Mouse (Mus musculus) v-Abl transformed pro-B cells (cell line): ENCODE measurements at regions not wholly inside any gene's neighbourhood (a gene's known extent, or its start where the extent isn't known, plus 50 kb on each side); places are given as distances from the start of the nearest gene placed in this dataset.

ENCODE experiments used
- in situ Hi-C, 2 experiments: fragments of 400-800 bp; cut with MboI; formaldehyde crosslinking; loops; one replicate each; pipeline ENCODE4 v1.15.1; 2025; ENCODE audit not compliant: unreplicated experiment in 2 of 2

GRCm38 (mm10) chr2:115088421-115089120, 433.8 kb upstream of the Dph6 start:
- in situ Hi-C loops = no loop called here

- in situ Hi-C loops = no loop called here
These were observed 435.8 kb upstream of the Dph6 start for GRCm38 (mm10) chr2:115090430-115091175.

GRCm38 (mm10) chr2:115095351-115095750, 440.6 kb upstream of the Dph6 start:
- in situ Hi-C loops = no loop called here

- in situ Hi-C loops = no loop called here
These were observed 446.7 kb upstream of the Dph6 start for GRCm38 (mm10) chr2:115101501-115101900.

DNA sequence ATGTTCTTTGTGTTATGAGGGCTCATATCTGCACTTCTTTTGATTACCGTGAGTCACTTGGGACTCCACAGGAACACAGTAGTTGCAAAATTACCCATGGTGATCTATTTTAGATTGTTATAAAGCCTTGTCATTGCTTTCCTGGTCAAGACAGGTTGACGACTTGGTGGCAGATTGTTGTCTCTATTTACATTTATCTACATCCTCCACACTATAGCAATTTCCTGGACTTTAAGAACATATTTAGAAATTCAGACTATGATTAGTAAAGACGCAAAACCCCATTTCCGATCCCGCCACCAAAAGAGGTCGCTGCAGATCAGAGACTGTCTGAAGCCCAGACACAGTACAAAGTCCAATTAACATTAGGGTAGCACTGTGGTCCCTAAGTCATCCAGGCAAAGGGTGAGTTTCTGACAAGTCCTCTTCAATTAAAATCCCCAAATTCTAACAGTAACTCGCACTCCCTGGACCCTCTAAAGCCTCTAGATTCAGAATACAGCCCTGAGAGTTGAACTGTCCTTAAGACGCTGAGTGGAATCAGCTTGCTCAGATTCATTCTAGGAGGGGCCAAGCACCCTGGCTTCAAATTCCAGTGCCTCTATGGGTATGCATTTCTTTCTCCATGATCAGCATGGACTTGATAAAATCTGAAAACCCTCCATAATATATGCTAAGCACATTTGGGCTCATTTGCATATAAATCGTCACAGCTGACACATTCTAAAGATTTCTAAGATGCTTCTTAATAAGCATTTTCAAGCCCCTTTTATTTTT, 461.9 kb upstream of the BC052040 start:
- in situ Hi-C loops = no loop called here

- in situ Hi-C loops = no loop called here
These were observed 461.4 kb upstream of the BC052040 start for GRCm38 (mm10) chr2:115120206-115120503.

DNA sequence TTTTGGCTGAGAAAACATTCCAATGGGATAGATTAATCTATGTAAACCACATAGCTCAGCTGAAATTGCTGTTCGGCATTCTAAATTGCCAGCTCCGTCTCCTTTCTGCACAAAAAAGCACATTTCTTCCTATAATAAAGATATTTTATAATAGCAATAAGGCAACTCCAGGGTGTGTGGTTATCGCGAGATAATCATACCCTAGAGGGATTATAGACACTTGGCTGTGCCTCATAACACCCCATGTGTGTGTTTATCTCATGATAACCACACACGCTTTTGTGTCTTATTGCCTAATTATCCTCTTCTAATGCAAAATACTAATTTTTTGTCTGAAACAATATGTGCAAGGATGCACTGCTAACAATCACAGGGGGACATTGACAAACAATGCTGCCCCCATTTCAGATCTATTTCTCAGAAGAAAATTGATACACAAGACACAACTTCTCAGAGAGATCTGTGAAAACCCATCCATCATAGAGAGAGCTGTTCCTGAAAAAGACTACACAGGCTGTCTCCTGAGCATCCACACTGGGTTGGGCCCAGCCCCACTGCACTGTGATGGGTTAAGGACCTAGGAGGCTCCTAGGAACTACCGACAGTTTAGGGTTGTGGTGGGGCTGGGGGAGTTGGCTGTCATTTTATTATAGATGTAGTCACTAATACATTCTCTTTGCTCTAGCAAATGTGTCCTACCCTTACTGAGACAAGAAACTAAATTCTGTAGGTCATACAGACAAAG, 454.7 kb upstream of the BC052040 start:
- in situ Hi-C loops = no loop called here

DNA sequence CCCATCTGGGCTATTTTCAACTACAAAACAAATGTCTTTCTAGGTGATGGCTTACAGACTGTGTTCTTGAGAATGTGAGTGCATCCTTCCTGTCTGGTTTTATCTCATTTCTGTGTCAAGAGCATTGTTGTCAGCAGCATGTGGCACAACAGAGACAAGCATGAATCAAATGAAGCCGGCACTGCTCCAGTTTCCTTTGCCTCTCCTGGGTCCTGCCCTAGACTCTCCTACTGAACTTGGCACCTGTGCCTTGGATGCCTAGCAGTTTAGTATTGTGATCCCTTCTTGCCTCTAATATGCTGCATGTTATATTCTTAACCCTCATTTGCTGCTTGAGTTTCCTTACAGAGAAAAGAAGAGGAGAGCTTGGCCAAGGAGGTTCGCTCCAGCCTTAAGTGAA, 449.8 kb upstream of the BC052040 start:
- in situ Hi-C loops = no loop called here

DNA sequence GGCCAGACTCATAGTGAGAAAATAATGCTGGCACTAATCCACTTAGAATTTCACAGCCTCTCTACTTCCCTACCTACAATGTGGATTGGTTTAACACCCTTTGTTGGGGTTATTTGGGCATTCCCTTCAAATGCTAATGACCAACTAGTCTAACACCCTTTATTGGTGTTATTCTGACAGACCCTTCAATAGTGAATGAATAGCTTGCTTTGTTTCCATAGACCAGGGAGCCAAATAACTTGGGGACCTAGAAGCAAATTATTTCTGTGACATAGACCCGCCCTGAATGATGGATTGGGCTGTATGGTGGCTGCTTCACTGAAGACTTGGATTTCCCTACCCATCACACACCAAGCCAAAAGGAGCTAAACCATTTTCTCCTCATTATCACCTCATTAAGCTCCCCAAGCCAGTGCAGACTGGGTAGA, 449.3 kb upstream of the BC052040 start:
- in situ Hi-C loops = no loop called here

DNA sequence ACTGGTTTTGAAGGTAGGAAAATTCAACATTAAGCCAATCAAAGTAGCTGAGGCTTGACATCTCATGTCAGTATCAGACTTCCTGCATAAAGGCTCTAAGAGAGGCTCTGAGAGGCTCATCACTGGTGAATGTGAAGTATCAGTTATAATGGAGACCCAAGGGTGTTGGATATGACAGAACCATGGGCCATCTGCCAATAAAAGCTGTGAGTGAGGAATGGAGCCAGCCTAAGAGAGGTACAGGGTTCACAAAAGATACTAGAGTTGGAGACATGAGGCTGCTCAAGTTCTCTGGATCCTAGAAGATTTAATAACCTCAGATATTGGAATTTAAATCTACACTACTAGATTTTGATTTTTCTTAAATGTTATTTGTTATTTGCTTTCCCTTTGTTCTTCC, 440.1 kb upstream of the BC052040 start:
- in situ Hi-C loops = no loop called here

DNA sequence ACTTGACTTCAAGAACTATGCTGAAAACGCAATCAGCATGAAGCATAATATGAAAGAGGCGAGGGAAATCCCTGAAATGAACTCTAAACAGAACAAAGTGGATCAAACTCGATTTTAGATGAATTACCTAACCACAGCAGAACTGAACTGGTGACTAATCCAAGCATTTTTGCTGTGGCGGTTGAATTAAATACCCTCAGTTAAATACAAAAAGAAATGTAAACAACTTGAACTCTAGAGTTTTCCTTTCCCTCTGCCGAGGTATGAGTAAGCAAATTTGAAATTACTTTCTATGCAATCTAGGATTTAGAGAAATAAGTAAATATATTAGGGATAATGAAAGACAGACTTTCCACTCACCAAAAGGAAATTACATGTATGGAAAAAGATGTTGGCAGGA, 409.4 kb upstream of the BC052040 start:
- in situ Hi-C loops = no loop called here

GRCm38 (mm10) chr2:115177076-115177475, 404.4 kb upstream of the BC052040 start:
- in situ Hi-C loops = no loop called here

- in situ Hi-C loops = no loop called here
These were observed 403.6 kb upstream of the BC052040 start for GRCm38 (mm10) chr2:115177896-115178295.

DNA sequence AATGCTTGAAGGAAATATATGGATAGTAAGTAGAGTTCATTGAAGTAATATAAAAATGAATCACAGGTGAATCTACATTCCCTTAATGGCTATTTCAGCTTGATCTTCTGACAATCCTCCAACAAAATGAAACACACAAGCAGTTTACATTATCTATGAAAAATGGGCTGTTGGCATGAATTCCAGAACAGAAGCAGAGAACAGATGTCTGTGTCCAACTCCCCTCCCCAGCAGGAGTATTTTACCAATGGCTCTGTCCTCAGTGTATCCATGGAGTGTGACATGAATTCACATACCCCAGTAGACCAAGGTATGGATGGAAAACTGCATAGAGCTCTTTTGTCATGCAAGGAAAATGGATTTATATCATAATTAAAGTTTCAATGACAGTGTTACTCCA, 370.3 kb upstream of the BC052040 start:
- in situ Hi-C loops = no loop called here

GRCm38 (mm10) chr2:115213181-115213970, 368.1 kb upstream of the BC052040 start:
- in situ Hi-C loops = no loop called here

GRCm38 (mm10) chr2:115214292-115214691, 367.2 kb upstream of the BC052040 start:
- in situ Hi-C loops = no loop called here

- in situ Hi-C loops = no loop called here
These were observed 351.5 kb upstream of the BC052040 start for GRCm38 (mm10) chr2:115230041-115230440.

- in situ Hi-C loops = no loop called here
These were observed 333.8 kb upstream of the BC052040 start for GRCm38 (mm10) chr2:115247673-115248072.

- in situ Hi-C loops = no loop called here
These were observed 331.3 kb upstream of the BC052040 start for GRCm38 (mm10) chr2:115250019-115250807.
